Mouse (Mus musculus): ENCODE data around the gene C1qtnf2.

DNA sequence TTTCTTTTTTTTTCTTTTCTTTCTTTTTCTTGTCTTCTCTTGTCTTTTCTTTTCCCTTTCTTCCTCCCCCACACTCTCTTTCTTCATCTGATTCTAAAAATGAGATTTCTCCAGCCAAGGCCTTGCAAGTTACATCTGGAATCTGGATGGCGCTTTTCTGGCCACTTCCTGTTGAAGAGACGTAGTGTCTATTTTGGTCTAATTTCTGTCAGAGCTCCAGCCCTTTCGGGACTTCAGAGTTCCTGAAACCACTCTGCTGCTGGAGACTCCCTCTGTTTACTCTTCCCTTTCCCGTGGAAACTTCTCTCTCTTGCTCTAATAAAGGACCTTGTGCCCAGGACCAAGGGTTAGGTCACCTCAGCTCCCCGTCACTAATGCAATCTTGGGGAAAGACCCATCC, 4.0 kb upstream of the C1qtnf2 start:
- TF ChIP-seq POLR2A (IDR thresholded peaks at IDR 0.05; ENCODE audit: insufficient read depth, low read depth, low read length): no peak
- no peak for TF ChIP-seq EP300 (IDR thresholded peaks at IDR 0.05; ENCODE audit: insufficient read depth, low read depth, low read length)
- TF ChIP-seq CTCF (IDR thresholded peaks at IDR 0.05): no peak

Measured in heart, adult 2 months (tissue).